Mouse (Mus musculus) B cell, adult 67 days (primary cell): ENCODE data around the gene Ccdc181. TPM values are rescaled to one million over a fixed set of nuclear protein-coding genes. Genes with fewer than 3 reads are reported as not detected.

Experiments used
- total RNA-seq, 2 experiments: library from RNA; stranded (reverse); gene quantifications; 4 replicates each; pipeline ENCODE4 v1.2.4; 2023

Ccdc181 gene
- total RNA-seq: 1 to 10 TPM; 6.0 to 7.4 TPM

GRCm38 (mm10) chr1:164275455-164275954 lies at the start of gene Ccdc181:
TSS of gene Ccdc181 (plus strand) at chr1:164275585.

GRCm38 (mm10) chr1:164248465-164249331 lies 26.7 kb upstream of the Ccdc181 start, which contains the start of gene Slc19a2:
TSS of gene Slc19a2 (plus strand) at chr1:164249046.

GRCm38 (mm10) chr1:164303821-164304220 lies 28.4 kb downstream of the Ccdc181 start, which contains the start of gene Nme7:
TSS of gene Nme7 (plus strand) at chr1:164304121.

GRCm38 (mm10) chr1:164307124-164307751 lies 31.9 kb downstream of the Ccdc181 start, which contains the start of gene Blzf1:
TSS of gene Blzf1 (minus strand) at chr1:164307489.

Other genes starting within 250 kb of the Ccdc181 start
- gene Sele, start 227.4 kb upstream of the Ccdc181 start, total RNA-seq: not detected
- gene Sell, start 213.6 kb upstream of the Ccdc181 start, total RNA-seq: 100 to 1,000 TPM; 589 to 666 TPM
- 1 to 10 TPM in 1 of 2 experiments, under 1 TPM in 1; 0.81 to 1.8 TPM for gene Selp, start 160.3 kb upstream of the Ccdc181 start, total RNA-seq
- gene F5, start 123.7 kb upstream of the Ccdc181 start, total RNA-seq: under 1 TPM; 0.39 to 0.61 TPM
- 10 to 100 TPM in 1 of 2 experiments, 1 to 10 TPM in 1; 8.6 to 10.7 TPM for gene Slc19a2, start 26.5 kb upstream of the Ccdc181 start, total RNA-seq
- gene Nme7, start 28.5 kb downstream of the Ccdc181 start, total RNA-seq: 10 to 100 TPM; 10.6 to 11.8 TPM
- gene Blzf1, start 31.9 kb downstream of the Ccdc181 start, total RNA-seq: 10 to 100 TPM; 22.2 to 24.9 TPM
- 10 to 100 TPM; 13.4 to 17.1 TPM for gene Atp1b1, start 182.8 kb downstream of the Ccdc181 start, total RNA-seq